Mouse (Mus musculus) midbrain, embryonic 12.5 days (tissue): ENCODE measurements at regions not wholly inside any gene's neighbourhood (a gene's known extent, or its start where the extent isn't known, plus 50 kb on each side); places are given as distances from the start of the nearest gene placed in this dataset.
A peak's percentile ranks its signal among the peaks of the same experiment; 100 is the strongest.

ENCODE experiments used
- ATAC-seq: fragments of 200-750 bp; cut with Nextera tagmentation; 2 replicates; pipeline ENCODE4 v1.8.0; 2017; ENCODE audit warnings: low read depth, moderate TSS enrichment, moderate library complexity; ENCODE audit not compliant: low FRiP score
- H3K27ac ChIP-seq: fragments of 300-500 bp; sonication (generic); replicated peaks from 2 replicates; pipeline ENCODE4 v1.5.1; 2016; ENCODE audit warnings: mild to moderate bottlenecking
- H3K27me3 ChIP-seq: fragments of 300-500 bp; sonication (generic); 2 replicates; pipeline ENCODE4 v1.6.1; 2016; ENCODE audit warnings: mild to moderate bottlenecking
- H3K36me3 ChIP-seq: fragments of 300-500 bp; sonication (generic); 2 replicates; pipeline ENCODE4 v1.6.1; 2016
- H3K4me1 ChIP-seq: fragments of 300-500 bp; sonication (generic); 2 replicates; pipeline ENCODE4 v1.6.1; 2016
- H3K4me2 ChIP-seq: fragments of 300-500 bp; sonication (generic); replicated peaks from 2 replicates; pipeline ENCODE4 v1.6.1; 2016; ENCODE audit warnings: mild to moderate bottlenecking, moderate library complexity
- H3K4me3 ChIP-seq: fragments of 300-500 bp; sonication (generic); 2 replicates; pipeline ENCODE4 v1.5.1; 2016; ENCODE audit warnings: mild to moderate bottlenecking
- H3K9ac ChIP-seq: fragments of 300-500 bp; sonication (generic); replicated peaks from 2 replicates; pipeline ENCODE4 v1.6.1; 2016; ENCODE audit warnings: mild to moderate bottlenecking, moderate library complexity
- H3K9me3 ChIP-seq: fragments of 300-500 bp; sonication (generic); 2 replicates; pipeline ENCODE4 v1.6.1; 2016; ENCODE audit warnings: mild to moderate bottlenecking
- WGBS: fragments of 180-500 bp; shearing (Covaris S2); methylation state at CpG from one replicate; pipeline ENCODE4 v1.1.7; 2016; 5-methylcytosine and 5-hydroxymethylcytosine counted together

- Histone ChIP-seq H3K27ac (0 out of 2 replicates have a peak overlapping the region, but pooled peaks have one; percentile 27), H3K9ac (0 out of 2 replicates have a peak overlapping the region, but pooled peaks have one; percentile 7), H3K36me3 (no peaks in the 10 kb centered on the region), H3K4me1 (peaks cover 11% of the 10 kb centered on the region; the same call in 1 of the 2 replicates), H3K4me3 (no peak overlapping the region), H3K4me2 (no peak overlapping the region), H3K9me3 (no peaks in the 10 kb centered on the region), H3K27me3 (no peaks in the 10 kb centered on the region)
- ATAC-seq = no peak
- WGBS = 46% methylated on average over 12 of the region's 12 CpGs
These were observed 49.8 kb upstream of the Sipa1l2 start for GRCm38 (mm10) chr8:125619336-125619906.
